Mouse (Mus musculus) CD4-positive, CD25-positive, alpha-beta regulatory T cell, adult 4 months (primary cell): ENCODE results near the gene Pxn. TPM values are rescaled to one million over a fixed set of nuclear protein-coding genes. Genes with fewer than 3 reads are reported as not detected.
"Not testable (repeated sequence)": the region's sequence is repeated elsewhere in the genome, so short reads cannot be mapped to it uniquely, and the experiment has no call there.

ENCODE experiments used
- ATAC-seq: one replicate; pipeline ENCODE4 v1.8.0; 2017
- polyA plus RNA-seq, 2 experiments: library from polyadenylated mRNA; unstranded; fragments of 100-300 nt; shearing (Covaris generic); gene quantifications; one replicate each; pipeline ENCODE4 v1.2.1; 2017

Pxn gene
- polyA plus RNA-seq, 2 experiments from 2014 or later = 14.5 to 23.4 TPM

- no peak for ATAC-seq
Measured at GRCm38 (mm10) chr5:115509790-115510689, 3.6 kb downstream of the Pxn start.

- no peak for ATAC-seq
Measured at GRCm38 (mm10) chr5:115512375-115512774, 5.9 kb downstream of the Pxn start.

GRCm38 (mm10) chr5:115513246-115513645 lies 6.8 kb downstream of the Pxn start:
- ATAC-seq = no peak

- no peak for ATAC-seq
Measured at GRCm38 (mm10) chr5:115513721-115514120, 7.2 kb downstream of the Pxn start.

GRCm38 (mm10) chr5:115514346-115514745 lies 7.9 kb downstream of the Pxn start:
- no peak for ATAC-seq

- no peak for ATAC-seq
Measured at GRCm38 (mm10) chr5:115514896-115515587, 8.6 kb downstream of the Pxn start.

GRCm38 (mm10) chr5:115516081-115516907 lies 9.8 kb downstream of the Pxn start:
- peak; percentile 86 for ATAC-seq

- no peak for ATAC-seq
Measured at GRCm38 (mm10) chr5:115516908-115517307, 10.4 kb downstream of the Pxn start.

- peak; percentile 8 for ATAC-seq
Measured at GRCm38 (mm10) chr5:115517501-115517900, 11.0 kb downstream of the Pxn start.

- not testable (repeated sequence) for ATAC-seq
Measured at GRCm38 (mm10) chr5:115518214-115518613, 11.7 kb downstream of the Pxn start.

- no peak for ATAC-seq
Measured at GRCm38 (mm10) chr5:115520325-115520869, 13.9 kb downstream of the Pxn start.

- ATAC-seq = peak; percentile 92
Measured at GRCm38 (mm10) chr5:115521553-115522461, 15.3 kb downstream of the Pxn start.

- no peak for ATAC-seq
Measured at GRCm38 (mm10) chr5:115522531-115522930, 16.1 kb downstream of the Pxn start.

- no peak for ATAC-seq
Measured at GRCm38 (mm10) chr5:115522981-115523499, 16.6 kb downstream of the Pxn start.

GRCm38 (mm10) chr5:115523971-115524370 lies 17.5 kb downstream of the Pxn start:
- no peak for ATAC-seq

GRCm38 (mm10) chr5:115524471-115524870 lies 18.0 kb downstream of the Pxn start:
- ATAC-seq = no peak

GRCm38 (mm10) chr5:115525416-115525815 lies 18.9 kb downstream of the Pxn start:
- no peak for ATAC-seq

GRCm38 (mm10) chr5:115525943-115526342 lies 19.5 kb downstream of the Pxn start:
- ATAC-seq = no peak

- ATAC-seq = no peak
Measured at GRCm38 (mm10) chr5:115526456-115527202, 20.2 kb downstream of the Pxn start.

GRCm38 (mm10) chr5:115528128-115528527 lies 21.7 kb downstream of the Pxn start:
- no peak for ATAC-seq
